Mouse (Mus musculus) cortical plate, adult 2 months (tissue): ENCODE results near the gene Pappa.

Experiments
- CTCF ChIP-seq: fragments of 200-500 bp; IDR thresholded peaks from 2 replicates; pipeline ENCODE4 v1.5.1; 2011; ENCODE audit warnings: mild to moderate bottlenecking, control low read depth, low read length; ENCODE audit not compliant: insufficient read depth; ENCODE audit errors: extremely low read depth
- POLR2A ChIP-seq: fragments of 200-500 bp; IDR thresholded peaks from 2 replicates; pipeline ENCODE4 v1.6.1; 2011; ENCODE audit warnings: mild to moderate bottlenecking, low read length, control low read depth; ENCODE audit not compliant: insufficient read depth; ENCODE audit errors: extremely low read depth

GRCm38 (mm10) chr4:65238540-65238998 is 114.6 kb downstream of the Pappa start:
- TF ChIP-seq CTCF, result no peak
- no peak for TF ChIP-seq POLR2A
